Mouse (Mus musculus) frontal cortex, adult 2 months (tissue): Measurements from ENCODE around the gene Trak1. TPM values are rescaled to one million over a fixed set of nuclear protein-coding genes. Genes with fewer than 3 reads are reported as not detected.
A peak's percentile ranks its signal among the peaks of the same experiment; 100 is the strongest.

Experiments used
- DNase-seq, 2 experiments: peaks; one replicate each; pipeline ENCODE4 v3.0.0; 2022; ENCODE audit warnings: low spot score in 1 of 2; ENCODE audit errors: extremely low spot score in 1 of 2
- polyA plus RNA-seq: library from polyadenylated mRNA; depleted of rRNA; stranded (reverse); fragments of >200 nt; gene quantifications from 2 replicates; pipeline ENCODE4 v1.2.3, GENCODE M21; 2012

Trak1 gene
- polyA plus RNA-seq, 1 experiment = 139 TPM

GRCm38 (mm10) chr9:121388273-121388931 lies 91.1 kb downstream of the Trak1 start:
- DNase-seq = no peak

GRCm38 (mm10) chr9:121389258-121389657 lies 92.0 kb downstream of the Trak1 start:
- DNase-seq = peak in 1 of 2 experiments; percentile 68

DNA sequence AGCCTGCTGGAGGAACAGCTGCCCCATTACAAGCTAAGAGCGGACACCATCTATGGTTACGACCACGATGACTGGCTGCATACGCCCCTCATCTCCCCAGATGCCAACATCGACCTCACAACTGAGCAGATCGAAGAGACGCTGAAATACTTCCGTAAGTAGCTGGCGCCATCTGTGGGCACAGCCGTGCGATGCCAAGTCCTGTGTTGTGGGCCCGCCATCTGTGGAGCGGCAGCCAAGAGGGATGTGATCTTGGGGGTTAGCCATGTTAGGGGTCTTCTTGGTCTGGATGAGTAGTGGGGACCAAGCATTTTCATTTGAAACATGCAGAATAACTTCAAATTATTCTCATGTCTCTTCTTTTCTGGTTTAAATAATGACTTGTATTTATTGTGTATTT lies 94.6 kb downstream of the Trak1 start:
- DNase-seq = peak in 1 of 2 experiments; percentile 64

DNA sequence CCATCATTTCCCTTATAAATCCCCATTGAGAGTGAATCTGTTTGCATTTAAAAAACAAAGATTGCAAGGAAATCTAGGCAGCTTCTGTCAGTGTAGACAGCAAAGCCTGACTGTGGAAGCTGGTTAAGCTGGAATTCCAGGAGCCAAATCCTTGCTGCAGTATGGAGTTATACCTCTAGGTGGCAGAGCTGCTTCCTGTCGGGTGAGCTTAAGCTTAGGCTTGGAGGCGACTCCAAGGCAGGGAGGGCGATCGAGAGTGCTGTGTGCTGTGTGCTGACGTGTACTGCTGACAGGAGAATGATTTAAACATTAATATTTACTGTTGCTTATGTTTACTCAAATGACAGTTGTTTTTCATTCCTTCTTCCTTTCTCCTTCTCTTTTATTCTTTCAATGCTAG lies 95.1 kb downstream of the Trak1 start:
- peak in 1 of 2 experiments; percentile 96 for DNase-seq

GRCm38 (mm10) chr9:121393104-121393503 lies 95.8 kb downstream of the Trak1 start:
- DNase-seq = no peak

DNA sequence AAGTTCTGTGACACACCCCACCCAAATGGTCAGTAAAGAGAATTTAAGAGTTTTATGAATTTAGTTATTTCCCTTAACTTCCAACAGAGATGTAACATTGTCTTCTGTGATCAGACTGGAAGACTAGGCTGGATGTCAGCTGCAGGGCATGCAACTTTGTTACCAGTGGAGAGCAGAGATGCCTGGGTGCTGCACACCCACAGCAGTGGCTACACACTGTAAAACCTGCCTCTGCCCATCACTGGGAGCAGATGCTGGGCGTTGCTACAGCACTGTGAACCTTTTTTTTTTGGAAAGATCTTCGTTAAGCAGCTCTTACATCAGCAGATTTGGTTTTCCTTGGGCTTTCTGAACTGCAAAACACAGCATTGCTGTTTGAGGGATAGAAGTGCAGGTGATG lies 97.6 kb downstream of the Trak1 start:
- no peak for DNase-seq

GRCm38 (mm10) chr9:121395812-121396211 lies 98.5 kb downstream of the Trak1 start:
- DNase-seq = no peak

GRCm38 (mm10) chr9:121398100-121398760 lies 100.9 kb downstream of the Trak1 start:
- no peak for DNase-seq

DNA sequence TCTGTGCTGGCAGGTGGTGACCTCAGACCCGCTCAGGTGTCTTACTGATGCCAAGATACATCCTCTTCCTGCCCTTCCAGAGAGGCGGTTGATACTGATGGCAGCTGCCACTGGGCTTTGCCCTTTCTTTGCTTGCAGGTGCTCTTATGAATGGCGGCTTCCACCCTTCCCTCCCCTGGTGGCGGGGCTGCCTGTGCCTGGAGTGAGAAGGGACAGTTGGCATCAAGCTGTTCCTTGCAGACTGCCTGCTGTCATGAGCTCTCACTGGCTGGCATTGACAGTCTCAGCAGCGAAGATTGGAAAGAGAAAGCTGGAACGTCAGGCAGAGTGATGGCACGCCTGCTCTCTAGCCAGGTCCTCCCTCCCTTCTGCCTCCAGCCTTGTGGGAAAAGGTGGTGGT lies 101.5 kb downstream of the Trak1 start:
- DNase-seq = peak; percentile 53 to 78

- peak in 1 of 2 experiments; percentile 64 for DNase-seq
Observed at GRCm38 (mm10) chr9:121400608-121401007, 103.3 kb downstream of the Trak1 start.

DNA sequence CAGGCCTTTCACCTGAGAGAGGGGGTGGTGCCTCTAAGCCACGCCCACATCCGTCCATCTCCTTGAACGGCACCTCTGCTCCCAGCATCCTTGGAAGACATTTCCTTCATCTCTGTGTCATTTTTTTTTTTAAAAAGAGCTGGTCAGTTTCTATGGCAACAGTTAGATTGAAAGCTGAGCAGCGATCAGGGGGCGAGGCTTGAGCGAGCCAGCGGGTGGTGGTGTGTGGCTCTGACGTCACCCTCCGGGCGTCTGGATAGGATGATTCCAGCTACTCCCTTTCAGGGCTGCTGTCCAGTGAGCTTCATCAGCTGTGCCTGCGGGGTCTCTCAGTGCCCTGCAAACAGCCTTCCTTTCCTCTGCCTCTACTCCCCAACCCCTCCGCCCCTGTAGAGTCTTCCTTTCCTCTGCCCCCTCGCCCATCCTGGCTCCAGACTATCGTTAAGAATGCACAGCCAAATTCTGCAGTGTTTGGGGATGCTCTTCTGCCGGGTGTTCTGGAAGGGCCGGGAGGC lies 105.9 kb downstream of the Trak1 start:
- DNase-seq = peak; percentile 86 to 92

GRCm38 (mm10) chr9:121403699-121404098 lies 106.4 kb downstream of the Trak1 start:
- no peak for DNase-seq

DNA sequence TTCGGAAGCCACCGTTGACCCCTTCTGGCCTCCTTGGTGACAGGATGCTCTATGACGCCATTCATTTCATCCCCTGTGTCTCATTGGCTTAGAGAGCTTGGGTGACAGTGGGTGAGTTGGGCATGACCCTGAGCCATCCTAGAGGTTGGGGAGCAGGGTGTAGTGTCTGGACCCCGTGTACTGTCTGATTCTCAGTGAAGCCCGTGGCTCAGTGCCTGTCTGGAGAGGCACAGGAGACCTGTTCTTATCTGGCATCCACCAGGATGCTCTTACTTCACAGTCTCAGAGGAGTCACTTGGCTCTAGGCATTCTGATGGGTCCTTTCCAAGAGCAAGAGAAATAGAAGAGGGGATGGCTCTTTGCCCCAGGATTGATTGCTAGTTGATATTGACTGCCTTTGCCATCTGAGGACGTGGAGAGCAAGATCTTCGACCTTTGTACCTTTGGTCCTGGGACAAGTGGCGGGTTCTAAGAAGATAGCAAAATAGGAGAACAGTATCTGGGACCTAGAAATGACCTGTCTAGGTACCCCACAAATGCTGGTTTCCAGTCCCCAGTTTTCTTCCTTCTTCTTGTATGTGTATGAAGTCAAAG lies 107.9 kb downstream of the Trak1 start:
- DNase-seq = no peak

DNA sequence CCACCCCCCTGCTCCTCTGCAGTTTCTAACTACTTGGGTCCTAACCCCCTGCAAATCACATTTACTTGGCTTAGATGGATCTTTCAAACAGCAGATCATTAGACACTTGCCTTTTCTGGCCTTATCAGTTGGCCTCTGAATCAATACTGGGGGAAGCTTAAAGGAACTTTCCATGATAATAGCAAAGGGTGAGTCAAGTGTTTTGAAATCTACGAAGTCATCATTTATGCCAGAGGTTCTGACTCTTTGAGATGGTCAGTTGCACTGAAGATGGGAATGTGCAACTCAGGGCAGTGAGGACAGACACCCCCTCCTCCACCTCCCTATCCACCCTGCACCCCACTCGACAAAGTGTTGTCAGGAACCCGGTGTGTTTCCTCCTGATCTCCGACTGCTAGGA lies 108.5 kb downstream of the Trak1 start:
- DNase-seq = no peak

DNA sequence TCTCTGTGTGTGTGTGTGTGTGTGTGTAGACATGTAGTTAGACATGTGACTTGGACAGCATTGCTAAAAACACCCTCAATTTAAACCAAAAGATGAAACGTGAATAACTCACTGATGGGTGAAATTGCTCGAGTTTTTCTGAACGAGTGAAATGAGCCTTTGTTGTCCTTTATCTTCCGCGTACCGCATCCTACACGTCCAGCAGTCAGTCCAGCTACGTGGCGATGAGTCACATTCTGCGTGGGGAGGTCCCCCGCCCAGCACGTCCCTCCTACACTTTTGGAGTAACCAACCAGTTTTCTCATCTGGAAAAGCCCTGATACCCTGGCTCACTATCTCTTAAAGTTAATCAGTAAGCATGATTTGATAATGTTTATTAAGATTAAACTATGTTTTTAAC lies 116.9 kb downstream of the Trak1 start:
- DNase-seq = peak in 1 of 2 experiments; percentile 66

DNA sequence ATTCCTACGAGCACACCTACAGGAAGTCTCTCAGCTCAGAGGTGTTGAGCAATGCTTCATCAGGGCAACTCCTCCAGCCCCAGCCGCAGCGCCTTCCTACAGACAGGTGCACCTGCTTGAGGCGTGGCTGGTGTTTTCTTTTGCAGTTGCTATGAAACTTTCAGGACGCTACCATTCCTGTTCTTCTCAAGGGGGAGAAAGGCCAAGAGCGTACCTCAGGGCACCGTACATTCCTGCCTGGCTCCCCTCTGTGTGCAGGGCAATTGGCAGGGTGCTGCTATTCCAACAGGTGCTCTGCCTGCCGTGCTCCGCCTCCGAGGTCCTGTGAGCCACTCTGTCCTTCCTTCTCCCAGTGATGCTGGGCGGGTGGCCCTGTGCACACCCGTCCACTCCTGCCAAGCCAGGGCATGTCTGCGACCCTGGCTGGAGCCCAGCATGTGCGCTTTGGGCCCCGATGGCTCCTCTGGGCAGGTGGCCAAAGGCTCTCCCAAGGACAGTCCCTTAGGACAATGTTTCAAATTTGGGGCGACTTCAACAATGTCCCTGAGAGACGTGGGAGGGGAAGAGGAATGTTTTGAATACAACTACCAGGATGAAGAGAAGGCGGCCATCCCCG lies 118.4 kb downstream of the Trak1 start:
- no peak for DNase-seq

GRCm38 (mm10) chr9:121416460-121416859 lies 119.2 kb downstream of the Trak1 start:
- no peak for DNase-seq

DNA sequence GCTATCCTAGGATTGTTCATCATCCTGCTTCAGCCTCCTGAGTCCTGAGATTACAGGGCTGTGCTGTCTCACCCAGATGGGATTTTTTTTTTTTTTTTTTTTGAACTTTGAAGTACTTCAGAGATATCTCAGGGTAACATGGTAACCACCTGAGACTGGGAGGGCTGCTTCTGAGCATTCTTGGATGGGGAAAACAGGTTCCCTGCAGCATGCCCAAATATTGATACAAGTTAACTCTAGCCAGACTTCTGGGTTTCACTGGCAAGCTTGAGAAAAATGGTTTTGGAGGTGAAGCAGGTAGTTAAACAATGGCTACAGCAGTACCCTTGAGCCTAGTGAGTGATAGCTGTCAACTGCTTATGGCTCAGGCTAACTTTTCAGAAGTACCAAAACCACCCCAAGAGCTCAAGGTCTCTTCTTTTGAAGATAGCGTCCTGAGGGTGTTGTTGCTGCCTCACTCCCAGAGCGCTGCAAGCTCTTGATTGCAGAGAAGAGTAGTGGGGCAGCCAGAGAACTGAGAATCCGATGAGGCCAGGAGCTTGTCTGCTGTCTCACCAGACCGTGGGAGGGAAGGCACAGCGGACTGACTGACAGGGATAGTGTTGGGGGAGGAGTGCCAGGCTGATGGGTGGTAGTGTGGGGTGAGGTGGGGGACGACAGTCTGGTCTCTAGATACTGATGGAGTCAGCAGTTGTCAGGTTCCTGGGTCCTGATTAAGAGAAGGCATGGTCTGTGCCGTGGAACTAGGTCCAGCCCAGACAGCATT lies 119.8 kb downstream of the Trak1 start:
- DNase-seq = peak in 1 of 2 experiments; percentile 45

DNA sequence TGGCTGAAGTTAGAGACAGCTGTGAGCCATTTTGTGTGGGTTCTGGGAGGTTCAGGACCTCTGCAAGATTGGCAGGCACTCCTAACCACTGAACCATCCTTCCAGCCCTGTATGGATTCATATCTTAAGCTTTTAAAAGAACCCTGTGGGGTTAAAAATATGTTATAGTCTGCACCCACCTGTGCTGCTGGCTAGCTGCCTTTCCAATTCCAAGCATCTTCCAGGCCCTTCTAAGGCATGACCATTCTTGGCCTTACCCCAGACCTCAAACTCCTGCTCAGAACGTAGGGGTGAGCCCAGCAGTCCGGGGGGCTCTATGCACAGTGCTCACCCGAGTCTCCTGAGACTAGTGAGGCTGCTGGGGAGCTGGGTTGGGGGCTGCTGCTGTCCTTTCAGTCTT lies 121.7 kb downstream of the Trak1 start:
- DNase-seq = no peak

GRCm38 (mm10) chr9:121419573-121419972 lies 122.3 kb downstream of the Trak1 start:
- DNase-seq = no peak
